Mouse (Mus musculus): ENCODE results near the gene Ctnna2. TPM values are rescaled to one million over a fixed set of nuclear protein-coding genes. Genes with fewer than 3 reads are reported as not detected.

The Ctnna2 gene
- total RNA-seq, 2 experiments from 2014 or later, result 0.10 to 0.36 TPM

DNA sequence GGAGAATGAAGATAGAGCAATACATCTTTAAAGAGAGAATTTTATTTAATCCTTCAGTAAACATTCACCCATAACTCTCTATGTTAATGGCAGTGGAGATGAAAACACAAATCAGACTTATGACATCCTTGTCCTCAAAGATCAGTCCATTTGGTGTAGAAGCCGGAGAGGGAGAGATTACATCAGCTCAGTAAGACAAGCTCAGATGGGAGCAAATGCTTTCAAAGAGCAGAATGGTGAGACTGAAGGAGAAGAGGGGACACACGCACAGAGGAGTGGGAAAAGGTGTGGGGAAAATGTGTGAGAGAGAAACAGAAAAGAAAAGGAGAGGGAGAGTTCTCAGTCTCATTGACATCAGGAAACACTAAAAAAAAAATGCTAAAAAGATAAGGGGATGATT is 144.8 kb downstream of the Ctnna2 start:
- intact Hi-C loops (cut with DNase I), result loop anchor here (5.0 kb wide), 1 partner anchor 182 kb away; no protein-coding TSS in a partner anchor
- no peak for DNase-seq

DNA sequence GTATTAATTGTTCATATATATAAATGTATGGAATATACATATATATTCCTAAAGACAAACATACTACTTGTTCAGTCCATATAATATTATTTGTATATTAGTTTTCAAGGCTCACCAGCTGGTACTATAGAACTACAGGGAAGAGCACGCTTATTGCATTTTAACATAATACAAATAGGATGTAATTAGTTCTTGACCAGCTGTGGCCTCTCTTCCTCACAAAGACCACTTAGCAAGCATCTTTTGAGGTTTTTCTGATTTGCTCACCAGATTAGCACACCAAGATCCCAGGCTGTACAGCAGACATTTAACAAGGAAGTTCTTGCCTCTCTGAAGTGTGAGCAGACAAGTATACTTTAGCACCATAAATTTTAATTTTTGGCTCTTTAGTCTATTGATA is 152.0 kb downstream of the Ctnna2 start:
- no peak for DNase-seq
- intact Hi-C loops (cut with DNase I), result no loop called here

DNA sequence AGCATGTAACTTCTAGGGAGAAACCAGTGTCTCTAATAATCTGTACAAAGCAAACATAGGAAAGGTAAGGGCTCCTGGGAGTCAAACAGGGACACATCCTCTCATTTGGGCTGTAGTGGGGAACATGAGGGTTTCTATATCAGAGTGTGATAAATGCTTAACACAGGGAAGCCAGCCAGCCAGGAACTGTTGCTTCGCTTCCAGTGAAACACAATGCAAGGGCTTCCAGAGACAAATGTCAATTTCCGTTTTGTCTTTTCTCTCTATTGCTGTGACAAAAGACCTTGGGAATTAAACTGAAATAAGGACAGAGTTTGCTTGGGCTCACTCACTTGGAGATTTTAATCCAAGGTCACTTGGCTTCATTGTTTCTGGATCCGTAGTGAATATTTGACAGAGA is 162.4 kb downstream of the Ctnna2 start:
- intact Hi-C loops (cut with DNase I), result no loop called here

DNA sequence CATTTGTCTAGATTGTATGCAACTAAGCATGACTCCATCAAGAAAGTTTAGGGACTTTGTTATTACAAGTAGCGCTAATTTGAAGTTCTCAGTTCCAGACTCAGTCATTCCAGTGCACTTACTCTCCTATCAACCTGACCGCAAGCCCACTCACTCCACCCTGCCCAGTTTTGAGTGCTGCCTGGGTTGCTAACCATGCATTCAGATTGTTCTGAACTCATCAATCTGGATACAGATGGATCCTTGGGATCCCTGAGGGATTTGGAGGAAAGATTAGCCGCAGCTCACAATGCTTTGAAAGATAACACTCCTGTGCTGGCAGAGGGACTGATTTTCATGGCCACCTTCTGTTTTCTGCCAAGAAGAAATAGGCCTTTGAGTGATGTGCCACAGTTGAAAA is 168.5 kb downstream of the Ctnna2 start:
- no peak for DNase-seq
- intact Hi-C loops (cut with DNase I), result no loop called here

More for the DNA sequence above, 162.4 kb downstream of the Ctnna2 start:
- DNase-seq, result peak in 1 of 2 experiments; percentile 0

DNA sequence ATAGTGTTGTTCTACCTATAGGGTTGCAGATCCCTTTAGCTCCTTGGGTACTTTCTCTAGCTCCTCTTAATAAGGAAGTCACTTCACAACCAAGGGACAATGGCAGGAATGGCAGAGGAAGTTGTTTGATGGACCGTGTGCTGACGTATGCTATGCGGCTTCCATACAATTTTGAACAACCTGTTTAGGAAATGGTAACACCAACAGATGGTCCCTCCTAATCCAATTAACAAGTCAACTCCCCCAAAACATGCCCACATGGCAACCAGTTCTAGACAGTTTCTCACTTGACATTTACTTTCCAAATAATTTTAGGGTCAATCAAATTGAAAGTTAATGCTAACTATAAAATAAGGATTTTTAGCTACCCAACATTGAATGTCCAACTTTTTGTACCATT is 176.9 kb downstream of the Ctnna2 start:
- intact Hi-C loops (cut with DNase I), result no loop called here
- no peak for DNase-seq

DNA sequence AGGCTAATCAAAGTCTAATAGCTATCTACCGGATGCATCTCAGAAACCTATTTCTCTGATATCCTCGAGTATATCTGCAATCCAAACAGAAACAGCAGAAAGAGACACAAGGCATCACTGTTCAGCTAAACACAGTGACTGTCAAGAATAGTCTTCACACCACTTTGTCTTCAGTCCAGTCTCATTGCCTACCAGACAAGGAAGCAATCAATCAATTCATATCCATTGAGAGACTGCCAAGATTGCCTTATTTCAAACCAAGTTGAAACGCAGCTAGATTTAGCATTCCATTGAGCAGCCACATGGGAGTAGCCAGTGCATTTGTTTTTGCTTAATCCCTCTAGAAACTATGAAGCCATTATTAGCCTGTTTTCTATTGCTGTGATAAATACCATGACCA is 196.2 kb downstream of the Ctnna2 start:
- intact Hi-C loops (cut with DNase I), result no loop called here
- DNase-seq, result no peak

DNA sequence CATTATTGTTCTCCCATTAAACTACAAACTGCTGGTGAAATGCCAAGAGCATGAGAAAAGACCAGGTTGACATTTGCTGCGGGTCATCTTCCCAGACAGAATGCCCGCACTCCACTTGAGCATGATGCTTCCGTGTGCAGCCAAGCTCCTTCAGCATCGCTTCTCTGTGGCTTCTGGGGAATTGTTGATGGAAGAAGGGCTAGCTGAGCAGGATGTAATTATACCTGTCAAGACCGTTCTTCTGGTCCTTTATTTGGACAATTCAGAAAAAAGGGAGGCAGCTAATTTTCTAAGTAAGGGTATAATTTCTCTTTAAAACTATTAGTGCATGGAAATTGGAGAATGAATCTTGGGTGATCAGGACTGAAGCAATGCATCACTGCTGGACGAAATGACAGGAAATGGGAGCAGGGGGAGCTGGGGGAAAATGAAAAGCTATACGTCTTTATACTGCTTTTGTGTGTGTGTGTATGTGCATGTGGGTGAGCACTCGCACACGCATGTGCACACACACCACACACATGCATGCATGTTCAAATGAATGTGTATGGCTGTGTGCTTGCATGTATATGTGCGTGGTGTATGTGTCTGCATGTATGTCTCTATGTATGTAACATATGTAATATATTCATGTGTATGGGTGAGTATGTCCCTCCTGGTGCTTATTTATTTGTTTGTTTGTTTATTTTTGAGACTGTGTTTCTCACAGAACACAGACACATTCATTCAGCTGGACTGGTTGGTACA is 211.0 kb downstream of the Ctnna2 start:
- no peak for DNase-seq
- intact Hi-C loops (cut with DNase I), result no loop called here

DNA sequence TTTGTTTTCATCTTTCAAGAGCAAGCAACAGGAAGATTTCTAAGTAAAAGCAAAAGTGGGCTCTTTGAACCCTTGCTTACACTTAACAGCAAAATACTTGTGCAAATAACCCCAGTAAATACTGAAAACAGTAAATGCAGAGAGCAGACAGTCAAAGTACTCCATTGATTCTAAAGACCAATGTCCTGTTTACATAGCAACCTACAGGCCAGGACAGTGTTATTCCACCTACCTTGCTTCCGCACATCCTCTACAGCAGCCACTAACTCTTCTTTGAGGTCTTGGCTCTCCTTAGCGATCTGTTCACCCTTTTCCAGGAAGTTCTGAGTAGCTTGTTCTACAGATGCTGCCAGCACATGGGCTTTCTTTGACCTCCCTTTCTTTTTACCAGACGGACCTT is 221.3 kb downstream of the Ctnna2 start:
- no peak for DNase-seq
- intact Hi-C loops (cut with DNase I), result no loop called here

DNA sequence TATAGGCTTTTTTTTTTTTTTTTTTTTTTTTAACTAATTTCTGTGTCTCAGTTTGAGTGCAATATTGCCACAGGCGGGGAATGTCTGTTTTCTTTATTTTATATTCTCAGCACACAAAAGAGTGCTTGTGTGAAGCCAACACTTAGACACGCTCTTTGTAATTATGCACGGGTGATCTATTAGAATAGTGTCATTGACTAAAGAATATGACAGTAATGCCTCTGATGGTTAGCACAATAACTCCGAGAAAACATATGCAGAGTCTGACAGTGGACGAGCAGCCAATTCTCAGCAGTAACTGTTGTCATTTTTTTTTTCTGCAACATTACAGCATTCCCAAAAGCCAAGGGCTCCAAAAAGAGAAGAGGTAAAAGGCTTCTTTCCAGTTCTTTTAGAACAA is 234.1 kb downstream of the Ctnna2 start:
- DNase-seq, result no peak
- intact Hi-C loops (cut with DNase I), result no loop called here

DNA sequence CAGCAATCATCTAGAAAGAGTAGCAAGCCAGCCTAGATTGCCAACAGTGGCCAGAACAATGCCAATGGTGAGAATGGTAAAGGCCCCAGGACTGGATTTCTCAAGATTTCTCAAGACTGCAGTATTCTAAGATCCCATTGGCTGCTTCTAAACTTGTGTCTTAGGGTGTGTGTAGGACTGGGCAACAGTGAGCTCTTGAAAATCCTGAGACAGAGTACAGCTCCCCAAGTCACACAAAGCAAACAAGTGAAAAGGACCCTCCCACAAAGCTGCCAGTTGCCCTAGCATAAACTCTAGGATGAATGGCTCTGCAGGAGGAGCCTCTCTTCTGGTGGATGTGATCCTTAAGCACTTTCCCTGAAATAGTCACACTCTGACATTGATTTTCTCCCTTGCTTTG is 235.8 kb downstream of the Ctnna2 start:
- no peak for DNase-seq
- intact Hi-C loops (cut with DNase I), result no loop called here

DNA sequence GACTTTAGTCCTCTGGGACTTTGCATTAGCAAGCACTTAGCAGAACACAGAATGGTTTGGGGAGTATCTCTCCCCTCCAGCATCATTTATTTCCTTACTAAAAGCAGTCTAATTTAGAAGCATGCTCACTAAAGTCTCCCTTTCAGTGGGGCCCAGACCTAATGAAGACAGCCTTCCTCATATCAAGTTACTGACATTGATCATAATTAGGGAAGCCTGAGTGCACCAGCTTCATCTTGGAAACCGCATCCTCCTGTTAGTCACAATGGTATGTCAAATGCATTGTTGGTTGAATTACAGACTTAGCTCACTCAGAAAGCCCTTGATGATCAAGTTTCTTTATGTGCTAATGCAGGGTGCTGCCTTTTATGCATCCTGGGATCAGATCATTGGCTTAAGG is 236.5 kb downstream of the Ctnna2 start:
- intact Hi-C loops (cut with DNase I), result no loop called here
- no peak for DNase-seq

DNA sequence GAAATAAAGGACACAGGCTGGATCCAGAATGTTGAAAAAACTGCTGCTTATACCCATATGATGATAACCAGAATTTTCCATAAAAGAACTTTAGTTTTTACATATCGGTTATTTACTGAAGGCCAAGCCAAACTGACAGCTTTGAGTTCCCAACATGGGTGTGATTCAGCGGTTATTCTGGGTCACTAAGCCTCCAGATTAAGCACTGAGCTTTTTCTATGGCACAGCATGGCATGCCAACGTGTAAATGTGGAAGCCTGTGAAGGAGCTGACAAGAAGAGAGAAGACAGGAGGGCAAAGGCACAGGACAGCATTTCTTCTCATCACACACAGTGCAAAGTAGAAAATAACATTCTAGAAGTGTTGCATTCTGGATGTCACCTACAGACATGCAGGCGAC is 240.9 kb downstream of the Ctnna2 start:
- intact Hi-C loops (cut with DNase I), result no loop called here

DNA sequence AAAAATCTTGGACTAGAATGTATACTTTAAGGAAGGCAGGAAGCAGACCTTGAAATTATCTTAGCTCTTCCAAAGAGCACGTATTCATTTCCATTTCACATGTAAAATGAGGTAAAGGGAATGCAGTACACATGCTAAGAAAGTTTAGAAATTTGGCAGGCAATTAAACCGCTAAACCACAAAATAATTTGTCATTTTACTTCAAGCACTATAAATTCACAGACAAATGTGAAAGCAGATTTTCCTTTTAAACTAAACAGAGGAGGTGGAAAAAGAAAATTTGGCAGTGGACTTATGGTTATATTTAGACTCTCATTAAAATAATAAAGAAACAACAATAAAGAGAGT is 254.6 kb downstream of the Ctnna2 start:
- intact Hi-C loops (cut with DNase I), result no loop called here
- DNase-seq, result no peak

More for the DNA sequence above, 240.9 kb downstream of the Ctnna2 start:
- DNase-seq, result no peak

DNA sequence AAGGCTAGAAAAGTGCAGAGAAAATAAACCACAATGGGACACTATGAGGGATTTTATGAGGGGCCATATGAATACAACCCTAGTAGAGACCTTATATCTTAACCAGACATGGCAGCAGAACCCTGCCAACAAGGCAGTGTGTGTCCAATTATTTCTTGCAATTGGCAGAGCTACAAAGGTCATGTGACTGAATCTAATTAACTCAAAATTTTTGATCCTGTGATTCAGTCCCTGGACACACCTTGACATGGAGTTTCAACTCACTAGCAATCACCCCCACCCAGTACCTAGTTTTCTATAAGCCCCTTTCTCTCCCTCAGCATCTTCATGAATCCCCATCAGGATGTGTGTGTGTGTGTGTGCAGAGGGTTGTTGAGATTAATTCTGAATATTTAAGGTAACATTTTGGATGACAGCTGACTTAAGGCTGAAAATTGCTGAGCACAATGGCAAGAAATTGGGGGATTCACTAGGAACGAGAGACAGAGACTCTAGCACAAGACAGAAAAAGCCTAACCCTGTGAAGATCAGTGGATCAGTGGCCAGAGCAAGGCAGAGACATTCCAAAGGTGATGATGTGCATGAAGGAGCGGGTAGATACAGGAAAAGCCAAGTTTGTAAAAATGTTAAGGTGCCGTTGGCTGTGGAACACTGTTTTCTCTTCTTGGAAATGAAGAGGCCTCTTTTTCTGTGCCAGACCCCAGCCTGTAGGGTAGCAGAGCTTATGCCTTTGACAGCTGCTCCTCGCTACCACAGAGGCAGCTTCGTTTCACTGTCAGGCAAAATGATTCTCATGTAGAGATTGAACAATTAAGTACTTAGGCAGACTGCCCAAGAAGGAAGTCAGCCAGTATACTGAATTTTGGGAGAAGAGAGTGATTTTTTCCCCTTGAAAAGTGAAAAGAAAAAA is 255.2 kb downstream of the Ctnna2 start:
- intact Hi-C loops (cut with DNase I), result no loop called here

DNA sequence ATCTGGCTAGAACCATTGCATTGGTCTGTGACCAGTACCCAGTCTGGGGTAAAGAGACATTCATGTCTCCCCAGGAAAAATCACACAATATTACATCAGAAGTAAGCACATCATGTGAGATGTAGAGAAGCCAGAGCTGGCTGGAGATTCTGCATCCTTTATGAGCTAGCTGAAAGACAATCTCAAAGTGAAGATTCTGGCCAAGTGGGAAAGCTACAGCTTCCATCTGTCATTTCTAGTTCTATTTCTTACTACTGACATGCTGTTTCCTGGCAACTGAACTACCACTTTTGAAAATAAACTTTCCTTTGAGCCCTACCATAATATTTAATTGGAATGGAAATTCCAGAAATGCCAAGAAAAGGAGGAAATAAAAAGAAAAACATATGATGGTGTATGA is 285.4 kb downstream of the Ctnna2 start:
- intact Hi-C loops (cut with DNase I), result no loop called here

More for the DNA sequence above, 255.2 kb downstream of the Ctnna2 start:
- peak in 1 of 2 experiments; percentile 0 for DNase-seq

DNA sequence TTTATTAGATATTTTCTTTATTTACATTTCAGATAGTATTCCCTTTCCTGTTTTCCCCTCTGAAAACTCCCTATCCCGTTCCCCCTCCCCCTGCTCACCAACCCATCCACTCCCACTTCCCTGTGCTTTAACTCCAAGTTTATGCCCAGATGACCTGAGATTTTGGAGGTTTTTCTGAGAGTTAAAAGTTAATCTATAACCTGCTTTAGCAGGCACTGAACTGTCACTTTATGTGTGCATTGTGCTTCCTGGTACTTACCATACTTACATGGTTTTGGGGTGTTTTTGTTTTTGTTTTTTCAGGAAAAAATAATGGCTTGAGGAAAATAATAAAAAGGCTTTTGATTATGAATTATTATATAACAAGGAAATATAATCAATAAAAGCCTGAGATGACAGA is 292.3 kb downstream of the Ctnna2 start:
- DNase-seq, result no peak
- intact Hi-C loops (cut with DNase I), result no loop called here

More for the DNA sequence above, 285.4 kb downstream of the Ctnna2 start:
- DNase-seq, result peak; percentile 7 to 19

DNA sequence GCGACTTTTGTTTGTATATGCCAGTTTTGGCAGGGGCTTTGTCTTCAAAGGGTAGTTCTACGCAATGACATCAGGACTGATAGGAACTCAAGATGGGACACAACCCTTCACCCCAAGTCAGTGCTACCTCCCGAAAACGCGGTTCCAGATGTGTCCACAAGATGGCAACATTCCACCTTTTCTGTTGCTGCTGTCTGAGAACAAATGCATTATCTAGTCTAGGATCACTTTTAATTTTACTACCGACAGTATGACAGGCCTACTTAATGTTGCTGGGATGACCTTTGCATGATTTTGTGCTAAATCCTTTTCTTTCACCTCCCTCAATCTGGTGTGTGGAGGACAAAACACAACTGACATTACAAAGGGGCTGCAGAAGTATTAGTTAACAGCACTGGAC is 329.4 kb downstream of the Ctnna2 start:
- peak; percentile 24 to 45 for DNase-seq
- intact Hi-C loops (cut with DNase I), result loop anchor here (5.0 kb wide), 1 partner anchor 187 kb away; no protein-coding TSS in a partner anchor

DNA sequence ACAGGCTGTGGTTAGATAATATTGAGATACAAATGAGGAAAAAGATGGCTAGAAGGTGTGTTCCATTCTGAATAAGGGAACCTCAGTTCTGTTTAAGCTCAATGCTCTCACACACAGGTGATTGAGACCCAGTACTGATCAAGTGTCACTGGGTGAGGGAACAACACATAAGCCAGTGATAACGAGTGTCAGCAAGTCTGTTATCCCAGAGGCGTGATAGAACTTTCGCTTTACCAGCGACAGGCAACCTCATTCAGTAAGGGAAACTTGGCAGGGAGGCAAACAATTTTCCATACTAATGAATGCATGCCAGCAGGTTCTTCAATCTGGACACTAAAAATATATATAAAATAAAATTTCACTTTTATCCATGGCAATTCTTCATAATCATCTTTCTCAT is 334.9 kb downstream of the Ctnna2 start:
- DNase-seq, result no peak
- intact Hi-C loops (cut with DNase I), result no loop called here

DNA sequence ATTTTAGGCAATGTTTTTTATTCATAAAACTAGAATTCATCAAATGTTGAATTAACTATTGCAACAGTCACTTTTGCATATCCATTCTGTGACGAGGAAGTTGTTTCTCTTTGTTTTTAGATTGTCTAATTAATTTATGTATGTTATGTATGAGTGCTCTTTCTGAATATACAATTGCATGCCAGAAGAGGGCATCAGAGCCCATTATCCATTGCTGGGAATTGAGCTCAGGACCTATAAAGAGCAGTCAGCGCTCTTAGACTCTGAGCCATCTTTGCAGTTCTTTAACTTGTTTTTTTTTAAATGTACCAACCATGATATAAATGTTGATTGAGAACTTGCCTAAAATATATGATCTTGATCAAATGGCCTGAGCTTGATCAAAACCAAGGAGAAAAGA is 340.7 kb downstream of the Ctnna2 start:
- DNase-seq, result no peak

DNA sequence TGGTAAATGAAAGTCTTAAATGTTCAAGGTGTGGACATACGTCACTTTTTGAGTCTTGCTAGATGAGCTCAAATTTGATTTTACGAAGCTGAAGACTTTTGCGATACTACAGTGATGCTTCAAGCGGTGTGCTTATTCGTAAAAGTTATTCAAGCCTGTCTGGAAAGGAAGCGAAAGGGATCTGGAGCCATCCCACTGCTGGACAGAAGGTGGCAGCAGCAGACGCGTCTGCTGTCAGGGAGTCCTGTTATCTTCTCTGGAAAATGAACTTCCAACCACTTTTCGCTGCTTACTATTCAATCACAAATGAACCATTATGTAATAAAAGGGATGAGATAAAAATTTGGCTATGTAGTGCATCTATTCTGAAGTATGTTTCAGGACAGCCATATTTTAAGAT is 345.5 kb downstream of the Ctnna2 start:
- DNase-seq, result peak; percentile 35 to 51
- intact Hi-C loops (cut with DNase I), result loop anchor here (5.0 kb wide), 2 partner anchors 208 to 878 kb away; no protein-coding TSS in a partner anchor

More for the DNA sequence above, 340.7 kb downstream of the Ctnna2 start:
- intact Hi-C loops (cut with DNase I), result no loop called here

DNA sequence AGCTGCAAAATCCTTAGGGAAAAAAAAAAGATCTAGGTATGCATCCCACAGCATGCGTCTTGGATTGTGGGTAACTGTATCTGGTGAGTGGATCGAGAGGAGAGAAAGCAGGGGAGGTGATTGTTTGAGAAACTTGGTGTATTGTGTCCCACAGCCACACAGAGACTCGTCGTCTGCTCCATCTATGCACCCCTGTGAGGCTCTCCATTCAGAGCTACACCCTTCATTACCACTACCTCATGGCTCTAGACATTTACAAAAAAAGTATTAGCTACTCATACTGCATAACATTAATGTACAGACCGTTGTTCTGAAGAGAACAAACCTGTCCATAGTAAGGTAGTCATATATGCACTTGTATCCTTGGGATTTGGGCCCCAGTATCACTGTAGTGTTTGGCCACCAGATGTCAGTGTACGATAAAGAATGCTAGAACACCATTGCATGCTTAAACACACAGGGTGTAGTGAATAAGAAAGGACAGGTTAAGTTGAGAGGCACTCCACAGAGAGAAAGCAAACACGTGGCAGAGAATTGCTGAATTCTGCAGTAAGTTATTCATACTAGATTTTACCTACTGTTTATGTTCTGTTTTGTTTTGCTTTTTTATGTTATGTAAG is 350.8 kb downstream of the Ctnna2 start:
- DNase-seq, result no peak
- intact Hi-C loops (cut with DNase I), result no loop called here

Data from heart, postnatal 10 days (tissue).